Mouse (Mus musculus) heart, postnatal 4 days (tissue): Measurements from ENCODE around the gene Anapc16. TPM values are rescaled to one million over a fixed set of nuclear protein-coding genes. Genes with fewer than 3 reads are reported as not detected.

Experiments
- DNase-seq: peaks from one replicate; pipeline ENCODE4 v3.0.0; 2021
- total RNA-seq, 2 experiments: library from RNA; stranded (reverse); gene quantifications; 2 replicates each; pipeline ENCODE4 v1.2.3; 2021

The Anapc16 gene
- total RNA-seq, 2 experiments from 2014 or later = 70.5 to 73.5 TPM

- peak; percentile 76 for DNase-seq
Observed at GRCm38 (mm10) chr10:59969821-59970449, 33.0 kb downstream of the Anapc16 start.

GRCm38 (mm10) chr10:59967309-59967942 is 35.5 kb downstream of the Anapc16 start:
- peak; percentile 78 for DNase-seq

- DNase-seq = no peak
Observed at GRCm38 (mm10) chr10:59966743-59967142, 36.2 kb downstream of the Anapc16 start.

- no peak for DNase-seq
Observed at GRCm38 (mm10) chr10:59965788-59966187, 37.1 kb downstream of the Anapc16 start.

- DNase-seq = no peak
Observed at GRCm38 (mm10) chr10:59965362-59965695, 37.6 kb downstream of the Anapc16 start.

- DNase-seq = no peak
Observed at GRCm38 (mm10) chr10:59964504-59965361, 38.2 kb downstream of the Anapc16 start.

GRCm38 (mm10) chr10:59963609-59964008 is 39.3 kb downstream of the Anapc16 start:
- no peak for DNase-seq

GRCm38 (mm10) chr10:59959517-59959916 is 43.4 kb downstream of the Anapc16 start:
- no peak for DNase-seq

GRCm38 (mm10) chr10:59958458-59958857 is 44.5 kb downstream of the Anapc16 start:
- DNase-seq = no peak

- DNase-seq = peak; percentile 55
Observed at GRCm38 (mm10) chr10:59957171-59958149, 45.5 kb downstream of the Anapc16 start.

GRCm38 (mm10) chr10:59956681-59957080 is 46.3 kb downstream of the Anapc16 start:
- no peak for DNase-seq

GRCm38 (mm10) chr10:59953564-59954039 is 49.3 kb downstream of the Anapc16 start:
- DNase-seq = no peak

GRCm38 (mm10) chr10:59952781-59953563 is 50.0 kb downstream of the Anapc16 start:
- no peak for DNase-seq

- peak; percentile 65 for DNase-seq
Observed at GRCm38 (mm10) chr10:59952152-59952780, 50.7 kb downstream of the Anapc16 start.

GRCm38 (mm10) chr10:59951211-59952151 is 51.5 kb downstream of the Anapc16 start, which contains the start of gene Ddit4:
Gene Ddit4, minus strand, starts transcription at chr10:59951834.
- DNase-seq = peak; percentile 100

GRCm38 (mm10) chr10:59950716-59951191 is 52.2 kb downstream of the Anapc16 start:
- peak; percentile 87 for DNase-seq

- no peak for DNase-seq
Observed at GRCm38 (mm10) chr10:59949783-59950605, 52.9 kb downstream of the Anapc16 start.

- no peak for DNase-seq
Observed at GRCm38 (mm10) chr10:59949255-59949648, 53.7 kb downstream of the Anapc16 start.
